Mouse (Mus musculus) cerebellum, adult 11-12 months (tissue): ENCODE measurements around the gene Gpr45.

Source experiments
- DNase-seq: peaks from one replicate; pipeline ENCODE4 v3.0.0; 2022

Gene Gpr45

DNA sequence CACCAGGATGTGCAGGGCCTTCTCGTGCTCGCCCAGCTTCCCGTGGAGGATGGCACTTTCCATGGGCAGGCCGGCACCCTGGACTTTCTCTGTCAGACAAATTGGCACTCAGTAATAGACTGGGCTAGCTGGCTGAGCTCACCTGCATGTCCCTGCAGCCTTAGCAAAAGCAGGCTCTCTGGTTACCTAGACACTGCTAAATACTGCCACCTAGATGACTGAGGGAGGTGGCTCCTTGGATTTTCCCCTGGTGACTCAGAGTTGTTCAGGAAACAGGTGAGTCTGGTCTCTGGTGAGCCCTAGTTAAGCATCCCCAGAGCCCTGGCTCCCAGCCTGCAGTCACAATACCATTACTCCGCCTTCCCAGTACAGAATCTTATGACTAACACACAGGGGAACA, 99.2 kb downstream of the Gpr45 start:
- no peak for DNase-seq

DNA sequence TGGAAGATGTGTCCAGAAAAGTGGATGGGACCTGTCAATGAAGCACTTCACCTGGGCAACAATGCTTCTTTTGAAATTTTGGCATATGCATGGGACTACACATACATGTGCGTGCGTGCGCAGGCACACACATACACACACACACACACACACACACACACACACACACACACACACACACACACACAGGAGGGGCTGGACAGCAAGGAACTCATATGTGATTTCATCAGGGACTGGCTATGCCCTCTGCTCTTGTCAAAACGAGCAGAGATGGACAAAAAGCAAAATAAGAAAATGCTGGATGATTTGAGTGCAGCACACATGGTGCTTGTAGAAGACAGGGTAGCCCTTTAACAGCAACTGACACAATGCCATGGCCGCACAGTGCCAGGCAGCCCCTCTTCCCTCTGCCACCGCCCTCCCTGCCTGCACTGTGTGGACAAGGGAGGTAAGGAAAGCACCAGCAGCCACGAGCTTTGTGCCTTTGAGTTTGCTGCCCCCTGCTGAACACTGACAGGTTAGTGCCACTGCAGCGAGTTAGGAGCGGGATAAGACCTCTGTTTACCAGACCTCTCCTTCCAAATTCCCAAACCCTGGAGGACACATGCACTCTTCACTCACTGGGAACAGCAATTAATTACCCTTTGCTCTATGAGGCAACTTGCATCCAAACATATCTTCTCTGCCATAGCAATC, 113.1 kb downstream of the Gpr45 start:
- DNase-seq, result peak; percentile 30

DNA sequence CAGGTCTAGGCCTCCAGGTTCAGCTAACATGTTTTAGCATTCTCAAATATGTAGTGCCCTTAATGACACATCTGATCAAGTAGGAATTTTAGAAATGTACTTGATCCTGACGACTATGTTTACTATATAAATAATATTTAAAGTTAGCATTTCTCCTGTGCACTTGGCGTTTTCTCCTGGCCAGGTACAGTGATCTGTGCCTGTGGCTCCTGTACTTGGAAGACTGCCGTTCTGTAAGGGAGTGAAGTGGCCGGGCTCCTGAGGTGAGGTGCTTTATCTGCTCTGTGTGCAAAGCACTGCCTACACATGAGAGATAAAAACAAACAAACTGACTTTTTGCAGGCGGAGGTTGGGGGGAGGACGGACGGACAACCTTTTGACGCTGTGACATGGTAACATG, 113.9 kb downstream of the Gpr45 start:
- DNase-seq, result no peak

DNA sequence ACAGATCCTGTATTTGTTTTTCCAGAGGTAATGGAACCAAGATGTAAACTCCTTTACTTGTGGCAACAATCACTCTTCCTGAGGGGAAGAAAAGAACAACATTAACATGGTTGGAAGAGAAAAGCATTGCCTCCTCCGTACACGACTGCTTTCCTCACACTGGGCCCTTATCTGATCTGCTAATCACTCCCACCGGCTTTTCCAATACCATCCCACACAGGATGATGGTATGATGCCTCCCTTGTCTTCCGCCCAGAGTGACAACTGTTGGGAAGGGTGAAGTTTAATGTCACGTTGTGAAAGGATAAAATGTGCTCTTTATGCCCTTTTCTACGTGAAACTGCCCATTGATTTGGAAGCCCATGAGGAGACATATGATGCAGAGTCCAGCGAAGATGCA, 114.9 kb downstream of the Gpr45 start:
- no peak for DNase-seq

DNA sequence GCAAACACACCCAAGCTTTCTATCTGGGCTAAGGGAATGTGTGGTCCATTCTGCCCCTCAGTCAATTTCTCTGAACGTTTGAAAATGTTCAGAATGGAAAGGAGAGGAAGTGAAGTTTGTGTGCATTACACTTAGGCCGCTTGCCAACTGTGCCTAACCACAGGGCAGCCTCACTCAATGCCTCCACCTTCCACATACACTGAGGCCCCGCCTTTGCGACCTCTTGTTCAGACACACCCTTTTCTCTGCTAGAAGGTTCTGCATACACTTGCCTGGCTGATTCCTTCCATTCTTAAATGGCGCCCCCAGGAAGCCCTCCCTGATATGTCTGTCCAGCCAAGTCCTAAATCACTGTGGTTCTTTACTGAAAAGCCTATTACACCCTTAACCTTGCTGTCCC, 118.1 kb downstream of the Gpr45 start:
- no peak for DNase-seq

DNA sequence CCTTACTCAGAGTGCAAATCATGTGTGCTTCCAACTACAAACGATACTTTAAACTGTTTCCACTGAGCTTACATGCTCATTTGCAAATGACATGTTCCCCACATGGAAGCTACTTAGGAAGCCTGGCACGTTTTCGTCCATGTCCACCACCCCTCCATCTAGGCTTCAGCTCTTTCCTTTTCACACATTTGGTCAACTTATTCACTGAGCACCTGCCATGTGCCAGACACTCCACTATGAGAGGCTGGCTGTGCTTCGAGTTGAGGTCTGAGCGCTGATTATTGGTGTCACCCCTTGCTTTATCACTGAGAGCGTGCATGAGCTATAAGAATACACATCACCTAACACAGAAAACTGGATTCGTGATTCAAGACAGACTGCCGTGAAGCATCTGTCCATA, 119.4 kb downstream of the Gpr45 start:
- no peak for DNase-seq

DNA sequence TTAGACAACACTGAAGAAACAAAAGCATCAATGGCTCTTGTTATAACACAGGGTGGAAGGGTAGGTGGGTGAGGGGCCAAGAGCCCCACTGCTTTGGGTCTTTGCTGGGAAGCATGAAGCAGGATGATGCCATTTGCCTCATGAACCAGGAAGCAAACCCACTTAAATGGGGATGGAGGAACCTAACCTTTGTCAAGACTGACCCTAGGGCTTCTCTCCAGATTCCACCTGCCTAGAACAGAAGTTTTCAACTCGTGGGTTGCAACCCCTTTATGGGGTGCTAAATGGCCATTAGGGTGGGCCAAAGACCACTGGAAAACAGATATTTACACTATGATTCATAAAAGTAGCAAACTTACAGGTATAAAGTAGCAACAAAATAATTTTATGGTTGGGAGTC, 119.9 kb downstream of the Gpr45 start:
- DNase-seq, result no peak

DNA sequence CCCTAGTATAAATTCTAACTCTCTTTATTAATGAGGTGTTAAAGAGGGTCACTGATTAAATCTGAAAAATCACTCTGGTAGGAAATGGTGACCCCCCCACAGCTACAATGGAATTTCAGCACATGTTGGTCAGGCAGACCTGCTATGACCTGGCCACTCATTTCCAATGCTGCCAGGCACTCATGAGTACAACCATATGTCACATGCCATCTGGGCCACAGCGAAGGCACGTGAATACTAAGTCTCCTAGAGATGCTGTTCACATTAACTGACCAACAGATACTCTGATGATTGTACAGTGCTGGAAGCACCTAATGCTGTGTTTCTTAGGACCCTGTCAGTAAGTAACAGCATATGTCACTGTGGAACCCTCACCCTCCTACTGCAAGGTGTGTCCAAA, 122.1 kb downstream of the Gpr45 start:
- peak; percentile 60 for DNase-seq

DNA sequence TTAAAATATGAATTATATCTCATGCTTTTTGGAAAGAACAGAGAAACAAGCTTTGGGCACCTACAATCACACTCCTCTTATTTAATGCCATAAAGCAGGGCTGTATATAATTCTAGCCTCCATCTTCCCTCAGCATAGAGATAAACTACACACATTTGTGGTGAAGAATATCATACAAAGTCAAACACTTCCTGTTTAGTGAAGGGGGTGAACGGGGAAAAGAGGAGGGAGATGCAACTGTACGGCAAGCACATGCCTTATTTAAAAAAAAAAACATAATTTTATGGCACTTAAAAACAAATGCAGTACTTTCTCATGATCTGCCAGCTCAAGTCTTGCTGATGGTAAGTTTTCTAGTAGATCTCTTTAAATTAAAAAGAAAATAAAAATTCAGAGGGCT, 125.5 kb downstream of the Gpr45 start:
- DNase-seq, result no peak

DNA sequence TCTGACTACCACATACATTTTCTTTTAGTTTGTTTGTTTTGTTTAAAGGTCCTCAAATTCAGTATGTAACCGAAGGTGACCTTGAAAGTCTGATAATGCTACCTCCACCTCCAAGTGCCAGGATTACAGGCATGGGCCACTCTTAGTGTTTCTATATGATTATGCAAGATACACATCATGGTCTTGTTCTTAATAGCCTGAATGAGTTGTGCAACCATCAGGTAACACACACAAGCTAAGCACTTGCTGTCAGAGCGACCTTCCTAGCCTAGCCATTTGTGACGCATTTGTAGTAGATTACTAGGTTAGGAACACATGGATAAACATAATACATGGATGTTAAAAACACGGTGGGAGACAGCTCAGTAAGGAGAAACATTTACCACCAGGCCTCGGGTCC, 130.3 kb downstream of the Gpr45 start:
- DNase-seq, result no peak
